Mouse (Mus musculus): ENCODE results near the gene Lpgat1.

Lpgat1 gene

DNA sequence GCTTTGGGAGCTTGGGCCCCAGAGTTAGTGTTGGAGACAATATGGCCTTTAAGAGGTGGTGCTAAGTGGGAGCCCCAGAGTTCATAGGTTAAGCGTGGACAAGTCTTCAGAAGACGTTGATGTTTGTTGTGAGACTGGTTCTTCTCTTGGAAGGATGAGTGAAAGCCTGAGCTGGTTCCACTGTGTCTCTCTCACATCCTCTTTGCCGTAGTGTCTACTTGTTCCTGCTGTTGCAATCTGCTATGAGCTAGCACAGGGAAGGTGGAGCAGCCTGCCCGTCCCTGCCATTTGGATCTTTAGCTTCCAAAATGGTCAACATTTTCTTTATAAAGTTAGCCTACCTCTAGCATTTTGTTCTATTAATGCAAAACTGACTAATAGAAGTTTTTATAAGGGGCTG is 16.2 kb downstream of the Lpgat1 start:
- DNase-seq (ENCODE audit: low spot score in 2 of 2): no peak

DNA sequence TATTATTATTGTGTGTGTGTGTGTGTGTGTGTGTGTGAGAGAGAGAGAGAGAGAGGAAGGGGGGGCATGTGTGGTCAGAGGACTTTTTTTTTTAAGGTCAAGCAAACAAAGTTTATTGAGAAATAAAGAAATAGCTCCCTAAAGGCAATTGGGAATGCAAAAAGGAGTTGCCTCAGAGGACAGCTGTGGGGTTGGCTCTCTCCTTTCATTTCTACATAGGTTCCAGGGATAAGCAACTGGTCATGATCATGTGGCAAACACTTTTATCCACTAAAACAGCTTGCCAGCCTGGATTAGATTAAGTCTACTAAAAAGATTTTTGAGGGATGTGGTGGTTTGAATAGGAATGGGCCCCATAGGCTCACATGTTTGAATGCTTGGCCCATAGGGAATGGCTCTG is 18.8 kb downstream of the Lpgat1 start:
- no peak for DNase-seq (ENCODE audit: low spot score in 2 of 2)

GRCm38 (mm10) chr1:191737871-191738270 is 20.2 kb downstream of the Lpgat1 start:
- DNase-seq (ENCODE audit: low spot score in 2 of 2): no peak

DNA sequence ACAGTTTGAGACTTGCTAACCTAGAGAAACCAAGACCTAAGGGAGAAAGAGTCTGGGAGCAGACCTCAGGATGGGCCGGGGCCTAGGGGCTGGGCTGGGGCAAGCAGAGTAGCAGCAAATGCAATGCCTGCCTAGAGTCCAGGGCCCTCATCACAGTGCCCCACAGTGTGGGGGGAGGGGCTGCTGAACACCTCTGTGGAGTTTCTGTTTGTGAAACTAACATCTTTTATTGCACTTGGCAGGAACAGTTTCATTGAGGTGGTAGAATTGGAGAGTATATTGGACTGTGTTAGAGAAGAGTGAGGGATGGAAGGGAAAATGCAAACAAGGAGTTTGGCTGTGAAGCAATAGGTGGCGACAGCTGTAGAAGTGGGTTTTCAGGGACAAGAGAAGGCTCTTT is 21.1 kb downstream of the Lpgat1 start:
- DNase-seq (ENCODE audit: low spot score in 2 of 2): no peak

DNA sequence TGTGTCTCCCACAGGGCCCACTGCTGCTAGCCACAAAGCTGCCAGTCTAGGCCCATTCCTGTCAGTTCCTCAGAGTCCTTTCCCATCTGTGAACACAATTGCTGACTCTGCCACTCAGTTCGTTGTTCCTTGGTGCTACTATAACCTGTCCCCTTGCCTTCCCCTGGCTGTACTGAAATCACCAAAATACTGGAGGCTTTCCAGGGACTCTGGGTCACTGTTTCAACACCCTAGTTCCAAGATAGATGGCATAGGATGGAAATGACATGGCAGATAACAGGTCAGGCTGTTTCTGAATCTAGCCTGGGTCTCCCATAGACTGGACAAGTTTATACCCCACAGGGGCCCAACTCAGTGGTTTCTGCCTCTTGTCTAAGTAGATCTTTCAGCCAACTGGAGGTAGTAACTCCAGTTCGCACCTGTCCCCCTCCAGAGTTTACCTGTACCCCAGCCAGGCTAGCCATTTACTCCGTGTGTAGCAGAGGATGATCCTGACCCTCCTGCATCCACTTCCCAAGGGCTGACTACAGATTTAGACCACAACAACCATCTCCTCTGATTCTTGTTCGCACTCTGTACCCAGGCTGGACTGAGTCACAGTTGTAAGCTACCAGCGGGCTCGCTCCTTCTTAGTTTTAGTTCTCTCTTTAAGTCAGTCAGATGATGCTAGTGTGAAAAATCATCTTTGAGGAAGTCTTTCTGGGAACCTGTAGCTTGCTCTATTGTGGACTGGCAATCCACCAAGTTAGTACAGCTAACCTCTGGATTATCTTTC is 23.1 kb downstream of the Lpgat1 start:
- no peak for DNase-seq (ENCODE audit: low spot score in 2 of 2)

DNA sequence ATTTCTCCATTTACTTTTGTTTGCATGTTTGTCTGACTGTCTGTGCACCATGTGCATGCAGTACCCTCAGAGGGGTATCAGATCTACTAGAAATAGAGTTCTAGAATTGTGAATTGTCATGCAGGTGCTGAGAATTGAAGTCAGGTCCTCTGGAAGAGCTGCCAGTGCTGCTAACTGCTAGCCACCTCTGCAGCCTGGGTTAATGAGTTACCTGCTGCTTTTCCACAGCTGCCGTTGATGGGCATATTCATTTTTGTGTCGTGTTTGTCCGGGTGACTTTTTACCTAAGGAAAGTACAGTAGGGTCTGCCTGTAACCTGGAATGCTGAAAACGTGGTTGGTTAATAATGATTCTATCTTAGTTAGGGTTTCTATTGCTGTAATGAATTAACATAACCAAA is 24.0 kb downstream of the Lpgat1 start:
- DNase-seq (ENCODE audit: low spot score in 2 of 2): no peak

GRCm38 (mm10) chr1:191748431-191748830 is 30.8 kb downstream of the Lpgat1 start:
- DNase-seq (ENCODE audit: low spot score in 2 of 2): no peak

DNA sequence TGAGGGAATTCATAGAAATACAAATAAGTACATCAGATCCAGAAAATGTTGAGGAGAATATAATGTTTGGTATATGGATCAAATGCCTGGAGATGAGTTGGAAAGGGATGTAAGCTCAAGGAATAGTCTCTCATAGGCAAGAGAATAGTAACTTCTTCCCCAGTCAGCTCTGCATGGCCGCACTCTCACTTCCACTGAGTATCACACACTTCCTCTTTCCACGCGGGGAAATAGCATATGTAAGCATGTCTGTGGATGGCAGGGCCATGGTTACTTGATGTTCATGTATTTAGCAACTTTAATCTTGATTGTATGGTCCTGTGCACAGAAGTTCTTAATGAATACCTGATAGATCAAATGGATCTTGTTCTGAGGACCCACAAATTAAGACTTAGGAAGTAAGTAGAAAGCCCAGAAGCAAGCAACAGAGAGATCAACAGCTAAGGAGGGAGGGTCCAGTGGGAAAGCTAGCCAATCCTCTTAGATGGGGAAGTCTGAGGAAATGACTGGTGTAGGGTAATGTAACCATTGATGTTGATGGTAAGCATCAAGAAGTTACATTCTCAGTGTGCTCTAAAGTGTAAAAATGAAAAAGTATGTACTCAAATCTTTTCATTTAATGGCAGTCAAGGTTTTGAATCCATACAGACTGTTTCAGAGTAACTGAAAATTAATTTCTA is 39.0 kb downstream of the Lpgat1 start:
- DNase-seq (ENCODE audit: low spot score in 2 of 2): peak in 1 of 2 experiments; percentile 69

GRCm38 (mm10) chr1:191774106-191774505 is 56.5 kb downstream of the Lpgat1 start:
- no peak for DNase-seq (ENCODE audit: low spot score in 2 of 2)

- no peak for DNase-seq (ENCODE audit: low spot score in 2 of 2)
Measured at GRCm38 (mm10) chr1:191775116-191775515, 57.5 kb downstream of the Lpgat1 start.

GRCm38 (mm10) chr1:191777521-191777920 is 59.9 kb downstream of the Lpgat1 start:
- DNase-seq (ENCODE audit: low spot score in 2 of 2): no peak

DNA sequence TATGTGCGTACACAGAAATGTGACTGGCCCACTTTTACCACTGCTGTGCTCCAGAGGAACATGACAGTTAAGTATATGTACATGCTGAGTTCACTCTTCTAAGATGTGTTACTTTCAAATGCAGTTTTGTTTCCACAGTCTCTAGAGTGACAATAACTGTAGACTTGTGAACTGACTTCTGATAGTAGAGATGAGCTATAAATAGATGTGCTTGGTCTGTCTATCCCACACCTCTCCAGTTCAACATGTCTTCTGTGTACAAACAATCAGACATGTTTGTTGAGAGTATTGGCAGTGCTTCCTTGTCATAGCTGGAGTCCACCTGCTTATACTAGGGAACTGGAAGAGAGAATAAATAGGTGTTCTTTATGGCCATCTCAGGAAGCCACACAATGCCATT is 62.8 kb downstream of the Lpgat1 start:
- DNase-seq (ENCODE audit: low spot score in 2 of 2): no peak

- DNase-seq (ENCODE audit: low spot score in 2 of 2): no peak
Measured at GRCm38 (mm10) chr1:191785108-191785507, 67.5 kb downstream of the Lpgat1 start.

GRCm38 (mm10) chr1:191786255-191786654 is 68.6 kb downstream of the Lpgat1 start:
- DNase-seq (ENCODE audit: low spot score in 2 of 2): no peak

GRCm38 (mm10) chr1:191787379-191787778 is 69.7 kb downstream of the Lpgat1 start:
- DNase-seq (ENCODE audit: low spot score in 2 of 2): no peak

DNA sequence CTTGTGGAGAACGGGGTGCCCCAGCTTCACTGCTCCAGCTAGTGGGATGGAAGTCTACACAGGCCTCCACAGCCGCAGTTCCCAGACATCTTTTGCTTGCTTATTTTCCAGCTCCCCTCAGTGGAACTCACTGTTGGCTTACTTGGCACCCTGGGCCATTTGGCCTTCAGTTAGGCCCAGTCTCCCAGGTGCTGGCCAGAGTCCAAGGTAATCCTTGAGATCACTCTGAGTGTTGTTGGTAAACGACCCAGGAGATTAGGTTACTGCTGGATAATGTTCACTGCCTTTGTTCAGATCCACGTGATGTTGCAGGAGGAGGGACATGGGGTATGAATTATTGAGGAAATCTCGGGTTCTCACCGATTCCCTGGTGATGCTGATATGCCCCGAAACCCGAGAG is 75.4 kb downstream of the Lpgat1 start:
- DNase-seq (ENCODE audit: low spot score in 2 of 2): no peak

DNA sequence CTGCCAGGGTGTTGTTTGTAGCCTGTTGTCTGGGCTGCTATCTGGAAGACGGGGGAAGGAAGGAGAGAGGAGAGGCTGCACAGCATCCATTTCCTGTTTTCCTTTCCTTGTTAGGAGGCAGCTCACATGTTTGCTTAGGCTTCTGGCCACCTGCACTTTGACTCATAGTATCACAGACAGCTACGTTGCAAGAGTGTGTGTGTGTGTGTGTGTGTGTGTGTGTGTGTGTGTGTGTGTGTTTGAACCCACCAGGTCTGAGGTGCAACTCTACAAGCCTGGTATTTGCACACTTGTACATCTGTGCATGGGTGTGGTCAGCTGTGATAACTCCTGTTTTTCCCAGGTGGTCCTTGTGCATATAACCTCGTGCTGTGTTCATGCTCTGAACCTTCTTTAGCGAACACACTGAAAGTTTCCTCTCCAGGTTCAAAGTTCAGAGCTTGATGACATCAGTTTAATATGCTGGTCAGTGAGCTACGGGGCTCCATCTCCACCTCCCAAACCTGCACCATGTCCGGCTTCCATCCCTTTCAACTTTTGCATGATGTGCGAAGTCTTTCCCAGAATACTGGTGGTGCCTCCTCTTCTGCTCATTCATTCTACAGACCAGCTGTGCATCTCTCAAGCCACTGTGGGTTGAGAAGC is 76.4 kb downstream of the Lpgat1 start:
- DNase-seq (ENCODE audit: low spot score in 2 of 2): no peak

GRCm38 (mm10) chr1:191796238-191796896 is 78.7 kb downstream of the Lpgat1 start:
- no peak for DNase-seq (ENCODE audit: low spot score in 2 of 2)

- no peak for DNase-seq (ENCODE audit: low spot score in 2 of 2)
Measured at GRCm38 (mm10) chr1:191802093-191802819, 84.6 kb downstream of the Lpgat1 start.

DNA sequence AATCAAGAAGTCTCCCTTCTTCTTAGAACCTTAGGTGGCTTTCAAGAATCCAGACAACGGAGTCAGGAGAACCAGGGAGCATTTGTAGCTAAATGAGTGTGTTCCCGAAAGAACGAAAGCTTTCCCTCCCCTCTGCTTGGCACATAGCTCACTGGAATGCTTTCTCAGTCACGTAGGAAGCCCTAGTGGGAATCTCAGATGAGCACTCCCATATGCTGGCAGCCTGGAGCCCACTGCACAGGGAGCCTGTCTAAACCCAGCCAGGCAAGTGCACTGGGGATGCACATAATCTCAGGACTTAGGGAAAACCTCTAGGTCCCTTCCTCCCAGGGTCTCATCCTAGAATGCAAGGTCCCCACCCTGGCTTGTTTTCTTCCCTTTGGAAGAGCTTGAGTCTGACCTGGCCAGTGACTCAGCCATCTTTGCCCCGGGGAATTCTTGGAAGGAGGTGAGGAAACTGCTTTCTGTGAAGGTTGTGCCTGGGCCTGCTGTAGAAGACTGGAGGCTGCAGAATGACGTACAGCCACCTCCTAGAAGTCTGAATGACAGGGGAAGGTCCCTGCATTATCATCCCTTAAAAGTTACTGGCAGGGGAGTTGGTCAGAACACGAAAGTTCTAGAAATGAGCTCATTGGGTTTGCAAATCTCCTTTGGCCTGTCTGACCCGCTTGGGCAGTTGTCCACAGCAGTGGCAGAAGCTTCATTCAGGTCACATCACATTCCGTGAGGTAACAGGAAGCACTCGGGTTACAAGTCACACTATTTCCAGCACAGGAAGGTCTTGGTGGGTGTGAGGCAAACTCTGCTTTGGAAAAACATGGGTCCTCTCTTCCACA is 85.4 kb downstream of the Lpgat1 start:
- DNase-seq (ENCODE audit: low spot score in 2 of 2): no peak

- no peak for DNase-seq (ENCODE audit: low spot score in 2 of 2)
Measured at GRCm38 (mm10) chr1:191804747-191805146, 87.1 kb downstream of the Lpgat1 start.

Measured in natural killer cell, adult 2 months (primary cell).